Mouse (Mus musculus) C2C12 (cell line): Measurements from ENCODE around the gene Klf1.

ENCODE experiments used
- CEBPB ChIP-seq: IDR thresholded peaks from one replicate; pipeline ENCODE4 v1.6.1; 2011; ENCODE audit warnings: low read depth, mild to moderate bottlenecking, control low read depth, moderate library complexity
- CTCF ChIP-seq: IDR thresholded peaks from one replicate; pipeline ENCODE4 v1.5.1; 2011; ENCODE audit not compliant: control insufficient read depth, insufficient read depth, insufficient read length
- MYOG ChIP-seq: IDR thresholded peaks from one replicate; pipeline ENCODE4 v1.6.1; 2011; ENCODE audit not compliant: control insufficient read depth, insufficient read length; ENCODE audit errors: extremely low read depth
- USF1 ChIP-seq: IDR thresholded peaks from one replicate; pipeline ENCODE4 v1.6.1; 2011; ENCODE audit warnings: low read depth, mild to moderate bottlenecking, control low read depth, moderate library complexity

DNA sequence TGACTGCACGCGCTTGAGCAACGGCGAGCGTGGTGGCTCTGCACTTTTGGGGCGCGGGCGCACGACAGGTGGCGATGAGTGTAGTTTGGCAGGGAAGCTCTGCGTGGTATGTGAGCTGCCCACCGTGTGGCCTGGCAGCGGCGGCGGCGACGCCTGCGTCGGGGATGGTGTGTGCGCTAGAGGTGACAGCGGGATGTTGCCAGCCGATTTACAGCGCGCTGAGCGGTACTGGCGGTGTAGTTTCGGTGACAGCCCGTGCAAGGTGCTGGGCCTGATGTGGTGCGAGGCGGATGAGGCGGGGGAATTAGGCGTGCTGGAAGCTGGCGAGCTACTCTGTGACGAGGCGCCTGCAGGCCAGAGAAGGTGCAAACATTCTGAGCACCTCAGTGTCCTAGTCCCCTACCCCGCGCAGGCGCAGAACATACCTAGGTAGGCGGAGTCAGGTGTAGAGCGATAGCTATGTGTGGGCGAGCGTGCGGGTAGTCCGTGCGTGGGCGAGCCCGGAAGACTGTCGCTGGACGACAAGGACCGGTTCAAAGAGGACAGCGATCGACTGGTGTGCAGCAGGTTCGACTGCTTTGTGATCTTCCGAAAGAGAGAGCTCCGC is 11.3 kb downstream of the Klf1 start:
- no peak for TF ChIP-seq CTCF
- TF ChIP-seq USF1 = no peak
- TF ChIP-seq MYOG = no peak
- TF ChIP-seq CEBPB = no peak
